Mouse (Mus musculus) MEL (cell line): Measurements from ENCODE around the gene Gkn3. TPM values are rescaled to one million over a fixed set of nuclear protein-coding genes. Genes with fewer than 3 reads are reported as not detected.

Source experiments
- DNase-seq: peaks from one replicate; pipeline ENCODE4 v3.0.0; 2011; ENCODE audit warnings: low read depth, low spot score
- H3K27ac ChIP-seq: 2 replicates; pipeline ENCODE4 v1.5.1; 2012; ENCODE audit warnings: low read depth, mild to moderate bottlenecking, control low read depth, low read length, moderate library complexity; ENCODE audit not compliant: control insufficient read depth
- H3K27me3 ChIP-seq, 2 experiments: fragments of 150-350 bp in 1 of 2; sonication (generic) in 1 of 2; 2 replicates each; pipeline ENCODE4 v1.6.1; 2012; ENCODE audit warnings: low read length in 2 of 2, mild to moderate bottlenecking in 2 of 2, improper control_type of control experiment in 1 of 2, moderate library complexity in 1 of 2; ENCODE audit not compliant: insufficient read depth in 2 of 2, control insufficient read depth in 1 of 2
- H3K36me3 ChIP-seq, 2 experiments: 2 replicates each; pipeline ENCODE4 v1.6.1; 2012 to 2014; ENCODE audit warnings: low read length in 2 of 2, improper control_type of control experiment in 1 of 2, inconsistent platforms in 1 of 2, mild to moderate bottlenecking in 1 of 2; ENCODE audit not compliant: insufficient read depth in 2 of 2, control insufficient read depth in 1 of 2
- H3K4me1 ChIP-seq, 2 experiments: fragments of 150-350 bp in 1 of 2; sonication (generic) in 1 of 2; 2 replicates each; pipeline ENCODE4 v1.6.1; 2012; ENCODE audit warnings: low read length in 2 of 2, improper control_type of control experiment in 1 of 2, mild to moderate bottlenecking in 1 of 2; ENCODE audit not compliant: insufficient read depth in 2 of 2, control insufficient read depth in 1 of 2
- H3K4me3 ChIP-seq, 2 experiments: fragments of 150-350 bp in 1 of 2; sonication (generic) in 1 of 2; 2 replicates each; pipeline ENCODE4 v1.5.1; 2012; ENCODE audit warnings: low read depth in 2 of 2, low read length in 2 of 2, mild to moderate bottlenecking in 2 of 2, moderate library complexity in 2 of 2, control low read depth in 1 of 2, improper control_type of control experiment in 1 of 2; ENCODE audit not compliant: control insufficient read depth in 1 of 2, insufficient read depth in 1 of 2
- H3K79me2 ChIP-seq: 2 replicates; pipeline ENCODE4 v1.6.1; 2012; ENCODE audit warnings: mild to moderate bottlenecking, low read length, moderate library complexity; ENCODE audit not compliant: control insufficient read depth, poor library complexity, insufficient read depth
- H3K9ac ChIP-seq: 2 replicates; pipeline ENCODE4 v1.6.1; 2012; ENCODE audit warnings: low read depth, mild to moderate bottlenecking, control low read depth, low read length, moderate library complexity; ENCODE audit not compliant: control insufficient read depth, poor library complexity, severe bottlenecking
- H3K9me3 ChIP-seq: fragments of 150-350 bp; sonication (generic); replicated peaks from 2 replicates; pipeline ENCODE4 v1.6.1; 2012; ENCODE audit warnings: mild to moderate bottlenecking, low read length, improper control_type of control experiment, moderate library complexity; ENCODE audit not compliant: insufficient read depth
- BHLHE40 ChIP-seq: IDR thresholded peaks from 2 replicates; pipeline ENCODE4 v1.6.1; 2012; ENCODE audit warnings: low read depth, mild to moderate bottlenecking, inconsistent platforms, low read length, improper control_type of control experiment, borderline replicate concordance
- CHD2 ChIP-seq: IDR thresholded peaks from 2 replicates; pipeline ENCODE4 v1.6.1; 2011; ENCODE audit warnings: low read length, improper control_type of control experiment
- CTCF ChIP-seq, 3 experiments: IDR thresholded peaks in 2 of 3; conservative IDR thresholded peaks in 1 of 3; 2 replicates each; pipeline ENCODE4 v1.5.1; 2011 to 2012; ENCODE audit warnings: low read length in 3 of 3, low read depth in 2 of 3, mild to moderate bottlenecking in 2 of 3, improper control_type of control experiment in 1 of 3, inconsistent platforms in 1 of 3, mixed read lengths in 1 of 3, moderate library complexity in 1 of 3; ENCODE audit not compliant: control insufficient read depth in 1 of 3, insufficient read depth in 1 of 3, poor library complexity in 1 of 3, severe bottlenecking in 1 of 3
- E2F4 ChIP-seq: IDR thresholded peaks from 2 replicates; pipeline ENCODE4 v1.6.1; 2011; ENCODE audit warnings: low read depth, low read length, improper control_type of control experiment, borderline replicate concordance
- ELF1 ChIP-seq: IDR thresholded peaks from 2 replicates; pipeline ENCODE4 v1.6.1; 2014; ENCODE audit warnings: low read depth, mild to moderate bottlenecking, inconsistent platforms, low read length, improper control_type of control experiment, moderate library complexity
- EP300 ChIP-seq, 2 experiments: IDR thresholded peaks; 2 replicates each; pipeline ENCODE4 v1.6.1; 2011; ENCODE audit warnings: improper control_type of control experiment in 2 of 2, low read length in 2 of 2, low read depth in 1 of 2, mild to moderate bottlenecking in 1 of 2
- ETS1 ChIP-seq: IDR thresholded peaks from 2 replicates; pipeline ENCODE4 v1.6.1; 2012; ENCODE audit warnings: low read depth, mild to moderate bottlenecking, inconsistent platforms, low read length, improper control_type of control experiment, moderate library complexity
- GABPA ChIP-seq: IDR thresholded peaks from 2 replicates; pipeline ENCODE4 v1.6.1; 2012; ENCODE audit warnings: low read depth, mild to moderate bottlenecking, inconsistent platforms, low read length, improper control_type of control experiment, moderate library complexity
- GATA1 ChIP-seq: IDR thresholded peaks from 2 replicates; pipeline ENCODE4 v1.6.1; 2011; ENCODE audit warnings: low read depth, low read length, improper control_type of control experiment
- HCFC1 ChIP-seq: IDR thresholded peaks from 2 replicates; pipeline ENCODE4 v1.6.1; 2012; ENCODE audit warnings: low read depth, mild to moderate bottlenecking, inconsistent platforms, low read length, improper control_type of control experiment, moderate library complexity
- JUND ChIP-seq: IDR thresholded peaks from 2 replicates; pipeline ENCODE4 v1.6.1; 2011; ENCODE audit warnings: low read depth, mild to moderate bottlenecking, improper control_type of control experiment, low read length
- KAT2A ChIP-seq: conservative IDR thresholded peaks from 2 replicates; pipeline ENCODE4 v1.6.1; 2012; ENCODE audit warnings: low read depth, low read length, improper control_type of control experiment, inconsistent platforms
- MAFK ChIP-seq: IDR thresholded peaks from 2 replicates; pipeline ENCODE4 v1.6.1; 2011; ENCODE audit warnings: low read depth, mild to moderate bottlenecking, low read length, improper control_type of control experiment, borderline replicate concordance
- MAX ChIP-seq: IDR thresholded peaks from 2 replicates; pipeline ENCODE4 v1.6.1; 2011; ENCODE audit warnings: low read length, improper control_type of control experiment
- MAZ ChIP-seq: IDR thresholded peaks from 2 replicates; pipeline ENCODE4 v1.6.1; 2012; ENCODE audit warnings: low read depth, mild to moderate bottlenecking, inconsistent platforms, low read length, improper control_type of control experiment
- MEF2A ChIP-seq: IDR thresholded peaks from 2 replicates; pipeline ENCODE4 v1.6.1; 2014; ENCODE audit warnings: low read depth, mild to moderate bottlenecking, inconsistent platforms, low read length, improper control_type of control experiment; ENCODE audit not compliant: poor library complexity, insufficient replicate concordance, severe bottlenecking; ENCODE audit errors: extremely low read depth
- MXI1 ChIP-seq: IDR thresholded peaks from 2 replicates; pipeline ENCODE4 v1.6.1; 2011; ENCODE audit warnings: mild to moderate bottlenecking, low read depth, low read length, improper control_type of control experiment
- MYB ChIP-seq: IDR thresholded peaks from 2 replicates; pipeline ENCODE4 v1.6.1; 2011; ENCODE audit warnings: mild to moderate bottlenecking, low read depth, low read length, improper control_type of control experiment
- MYC ChIP-seq: IDR thresholded peaks from 2 replicates; pipeline ENCODE4 v1.6.1; 2011; ENCODE audit warnings: low read depth, mild to moderate bottlenecking, low read length, improper control_type of control experiment, moderate library complexity
- NELFE ChIP-seq: IDR thresholded peaks from 2 replicates; pipeline ENCODE4 v1.6.1; 2011; ENCODE audit warnings: low read depth, low read length, improper control_type of control experiment
- NRF1 ChIP-seq: IDR thresholded peaks from 2 replicates; pipeline ENCODE4 v1.6.1; 2014; ENCODE audit warnings: low read depth, mild to moderate bottlenecking, inconsistent platforms, low read length, improper control_type of control experiment, moderate library complexity; ENCODE audit not compliant: poor library complexity, insufficient read depth, severe bottlenecking
- POLR2A ChIP-seq, 2 experiments: IDR thresholded peaks; 2 replicates each; pipeline ENCODE4 v1.6.1; 2011 to 2012; ENCODE audit warnings: low read length in 2 of 2, mild to moderate bottlenecking in 2 of 2, control low read depth in 1 of 2, improper control_type of control experiment in 1 of 2, low read depth in 1 of 2, moderate library complexity in 1 of 2; ENCODE audit not compliant: control insufficient read depth in 1 of 2, insufficient read depth in 1 of 2, poor library complexity in 1 of 2
- POLR2AphosphoS2 ChIP-seq: IDR thresholded peaks from 2 replicates; pipeline ENCODE4 v1.6.1; 2011; ENCODE audit warnings: low read length, improper control_type of control experiment
- POLR2AphosphoS5 ChIP-seq: IDR thresholded peaks from 2 replicates; pipeline ENCODE4 v1.6.1; 2012; ENCODE audit warnings: low read depth, borderline replicate concordance, mild to moderate bottlenecking, inconsistent platforms, low read length, moderate library complexity, mixed read lengths
- RAD21 ChIP-seq: IDR thresholded peaks from 2 replicates; pipeline ENCODE4 v1.6.1; 2011; ENCODE audit warnings: mild to moderate bottlenecking, low read depth, low read length, improper control_type of control experiment
- RCOR1 ChIP-seq: IDR thresholded peaks from 2 replicates; pipeline ENCODE4 v1.6.1; 2012; ENCODE audit warnings: low read depth, mild to moderate bottlenecking, inconsistent platforms, low read length, improper control_type of control experiment
- SIN3A ChIP-seq: IDR thresholded peaks from 2 replicates; pipeline ENCODE4 v1.6.1; 2012; ENCODE audit warnings: low read length, improper control_type of control experiment, inconsistent platforms
- SMC3 ChIP-seq: IDR thresholded peaks from 2 replicates; pipeline ENCODE4 v1.6.1; 2011; ENCODE audit warnings: low read depth, low read length, improper control_type of control experiment
- TAL1 ChIP-seq: IDR thresholded peaks from 2 replicates; pipeline ENCODE4 v1.6.1; 2012; ENCODE audit warnings: mild to moderate bottlenecking, inconsistent platforms, low read length, moderate library complexity, mixed read lengths
- TCF12 ChIP-seq: IDR thresholded peaks from 2 replicates; pipeline ENCODE4 v1.6.1; 2014; ENCODE audit warnings: low read depth, mild to moderate bottlenecking, inconsistent platforms, low read length, improper control_type of control experiment, moderate library complexity
- USF1 ChIP-seq: IDR thresholded peaks from 2 replicates; pipeline ENCODE4 v1.6.1; 2014; ENCODE audit warnings: low read depth, mild to moderate bottlenecking, inconsistent platforms, low read length, improper control_type of control experiment, moderate library complexity
- USF2 ChIP-seq, 2 experiments: IDR thresholded peaks; 2 replicates each; pipeline ENCODE4 v1.6.1; 2011 to 2012; ENCODE audit warnings: improper control_type of control experiment in 2 of 2, low read length in 2 of 2, borderline replicate concordance in 1 of 2, inconsistent platforms in 1 of 2, low read depth in 1 of 2, mild to moderate bottlenecking in 1 of 2; ENCODE audit not compliant: insufficient read depth in 1 of 2
- ZKSCAN1 ChIP-seq: IDR thresholded peaks from 2 replicates; pipeline ENCODE4 v1.6.1; 2012; ENCODE audit warnings: low read depth, mild to moderate bottlenecking, inconsistent platforms, low read length, improper control_type of control experiment, moderate library complexity
- ZMIZ1 ChIP-seq: IDR thresholded peaks from 2 replicates; pipeline ENCODE4 v1.6.1; 2012; ENCODE audit warnings: low read depth, mild to moderate bottlenecking, inconsistent platforms, low read length, improper control_type of control experiment, moderate library complexity
- ZNF384 ChIP-seq: IDR thresholded peaks from 2 replicates; pipeline ENCODE4 v1.6.1; 2012; ENCODE audit warnings: low read depth, mild to moderate bottlenecking, inconsistent platforms, low read length, improper control_type of control experiment
- polyA plus RNA-seq, 2 experiments: library from polyadenylated mRNA; stranded (reverse) in 1 of 2; unstranded in 1 of 2; fragments of >175 nt in 1 of 2; fragments of >200 nt in 1 of 2; gene quantifications; 2 replicates each; pipeline versions ENCODE4 v1.2.1 to v1.2.4; 2012; ENCODE audit warnings: low replicate concordance in 2 of 2, low read depth in 1 of 2; ENCODE audit not compliant: insufficient read length in 2 of 2, insufficient read depth in 1 of 2, missing spikeins in 1 of 2
- total RNA-seq: library from RNA; depleted of rRNA; stranded (reverse); fragments of 300-350 nt; gene quantifications from 2 replicates; pipeline ENCODE4 v1.2.3, GENCODE M21; 2012

Gene Gkn3
- total and polyA plus RNA-seq, 3 experiments, result 0.36 TPM; not detected in 2

GRCm38 (mm10) chr6:87424037-87424816 lies 35.5 kb upstream of the Gkn3 start:
- Histone ChIP-seq H3K27ac (no peak overlapping the region), H3K9ac (no peak overlapping the region), H3K27me3 (peaks cover 2 to 6% of the 10 kb centered on the region in 2 experiments; a peak in 2 of 4 replicates), H3K36me3 (peaks cover 0 to 2% of the 10 kb centered on the region in 2 experiments; a peak in 2 of 4 replicates), H3K4me3 (peak overlapping the region; percentile 17 to 31; a peak in 3 of 4 replicates), H3K79me2 (no peaks in the 10 kb centered on the region), H3K9me3 (no peaks in the 10 kb centered on the region), H3K4me1 (peaks cover 0 to 7% of the 10 kb centered on the region in 2 experiments; a peak in 2 of 4 replicates)
- peak; percentile 71 for DNase-seq
- TF ChIP-seq NRF1, result no peak
- TF ChIP-seq KAT2A, result no peak
- TF ChIP-seq MYB, result no peak
- no peak for TF ChIP-seq ZKSCAN1
- no peak for TF ChIP-seq MAZ
- TF ChIP-seq USF1, result no peak
- TF ChIP-seq TAL1, result no peak
- peak; percentile 8 to 55; a peak in 3 of 4 replicates for TF ChIP-seq EP300 (IDR thresholded peaks at IDR 0.05; ENCODE audit: low read depth in 1 of 2, low read length in 2 of 2)
- TF ChIP-seq ZNF384, result no peak
- TF ChIP-seq BHLHE40, result peak; percentile 69; the same call in 1 of the 2 replicates
- peak; percentile 65 for TF ChIP-seq MAX
- no peak for TF ChIP-seq CTCF (IDR thresholded peaks at IDR 0.05 in 2 of 3, conservative IDR thresholded peaks at IDR 0.05 in 1 of 3; ENCODE audit: control insufficient read depth in 1 of 3, insufficient read depth in 1 of 3, low read depth in 2 of 3, low read length in 3 of 3, poor library complexity in 1 of 3, severe bottlenecking in 1 of 3)
- TF ChIP-seq NELFE, result no peak
- 0 out of 2 replicates have a peak, but pooled peaks have one; percentile 35 for TF ChIP-seq MXI1
- TF ChIP-seq MAFK, result no peak
- peak; percentile 53 for TF ChIP-seq ETS1
- no peak; the same call in 1 of the 2 replicates for TF ChIP-seq SIN3A
- no peak for TF ChIP-seq GABPA
- peak; percentile 28; the same call in 1 of the 2 replicates for TF ChIP-seq MYC
- TF ChIP-seq RAD21, result no peak
- no peak for TF ChIP-seq ELF1
- TF ChIP-seq CHD2, result no peak
- no peak for TF ChIP-seq USF2 (IDR thresholded peaks at IDR 0.05; ENCODE audit: borderline replicate concordance in 1 of 2, insufficient read depth in 1 of 2, low read depth in 1 of 2, low read length in 2 of 2)
- TF ChIP-seq SMC3, result no peak
- no peak for TF ChIP-seq MEF2A
- no peak for TF ChIP-seq HCFC1
- TF ChIP-seq TCF12, result peak; percentile 65; the same call in 1 of the 2 replicates
- TF ChIP-seq E2F4, result no peak
- no peak for TF ChIP-seq JUND
- TF ChIP-seq POLR2AphosphoS5, result no peak
- TF ChIP-seq RCOR1, result no peak
- TF ChIP-seq POLR2A (IDR thresholded peaks at IDR 0.05; ENCODE audit: control insufficient read depth in 1 of 2, insufficient read depth in 1 of 2, low read depth in 1 of 2, low read length in 2 of 2, poor library complexity in 1 of 2), result no peak
- TF ChIP-seq GATA1, result peak; percentile 70
- TF ChIP-seq POLR2AphosphoS2, result no peak
- no peak for TF ChIP-seq ZMIZ1
- TF ChIP-seq, all 39 proteins: peak for 8
